Mouse (Mus musculus) B cell, adult 62 days (primary cell): ENCODE data around the gene Emp2. TPM values are rescaled to one million over a fixed set of nuclear protein-coding genes. Genes with fewer than 3 reads are reported as not detected.

Source experiments
- total RNA-seq: library from RNA; stranded (reverse); gene quantifications from 4 replicates; pipeline ENCODE4 v1.2.4, GENCODE M21; 2023

The Emp2 gene
- total RNA-seq, result not detected in 4 replicates

DNA sequence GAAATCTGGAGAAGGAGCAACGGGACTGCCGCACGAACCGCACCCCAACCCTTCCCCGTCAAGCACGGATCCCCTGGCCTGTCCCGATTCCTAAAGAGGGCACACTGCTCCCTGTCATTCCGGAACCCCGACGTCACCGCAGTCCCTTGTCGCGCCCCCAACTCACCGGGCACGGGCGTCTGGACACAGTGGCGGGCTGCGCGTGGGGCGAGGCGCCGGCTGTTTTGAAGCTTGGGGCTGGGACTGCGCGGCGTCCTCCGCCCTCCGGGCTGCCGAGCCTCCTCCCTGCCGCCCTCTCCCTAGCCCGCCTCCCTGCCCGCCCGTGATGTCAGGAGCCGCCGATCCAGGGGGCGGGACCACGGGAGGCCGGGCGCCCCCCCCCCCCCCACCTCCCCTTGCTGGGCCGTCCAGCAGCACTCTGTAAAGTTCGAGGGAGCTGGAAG lies at the start of gene Emp2:
Emp2 (minus strand) TSS at position 323 of the 443 bp plus-strand sequence.

Other genes starting within 250 kb of the Emp2 start
- not detected in 4 replicates for gene Rpl39l, start 143.7 kb downstream of the Emp2 start, total RNA-seq
- not detected in 4 replicates for gene Atf7ip2, start 121.3 kb downstream of the Emp2 start, total RNA-seq
- not detected in 4 replicates for gene Tekt5, start 81.5 kb upstream of the Emp2 start, total RNA-seq
- gene Nubp1, start 98.0 kb upstream of the Emp2 start, total RNA-seq, result 54.4 to 57.2 TPM (median 55.4 TPM) in 4 replicates
- gene Tvp23a, start 133.4 kb upstream of the Emp2 start, total RNA-seq, result not detected in 4 replicates
- 260 to 315 TPM (median 277 TPM) in 4 replicates for gene Ciita, start 166.1 kb upstream of the Emp2 start, total RNA-seq
- 14.5 to 17.7 TPM (median 15.9 TPM) in 4 replicates for gene Dexi, start 229.1 kb upstream of the Emp2 start, total RNA-seq
- gene Clec16a, start 231.4 kb upstream of the Emp2 start, total RNA-seq, result 32.3 to 40.9 TPM (median 34.9 TPM) in 4 replicates